ENCODE assay signal across 7 mouse cellular contexts in genomic region chr17:35980363-35980754, GRCm38 (mm10). TPM values are rescaled to one million over a fixed set of nuclear protein-coding genes. Genes with fewer than 3 reads are reported as not detected.
DNase-seq lines count a peak whose midpoint lies in the region; ATAC-seq lines count a peak whose summit lies in the region.

No protein-coding gene starts in this region.

- H3K4me2 ChIP-seq in hindbrain, embryonic 16.5 days (ENCODE audit: low read length) = peak overlapping the region; percentile 77
- H3K4me2 ChIP-seq in stomach, embryonic 15.5 days = peak overlapping the region; percentile 87

- DNase-seq in adrenal gland, adult 8-10 months = peak; percentile 51
- DNase-seq in cerebellum, postnatal 36 days = peak; percentile 59 to 67
- DNase-seq in gastrocnemius, postnatal 10 days = peak; percentile 70
- DNase-seq in left cerebral cortex, postnatal 25 days (ENCODE audit: low spot score in 2 of 2) = peak; percentile 53 to 61

- intact Hi-C loops in left cerebral cortex, postnatal 25 days (cut with DNase I) = no loop called here

- peak overlapping the region; percentile 96 for H3K27ac ChIP-seq in hindbrain, embryonic 16.5 days (ENCODE audit: low read depth, low read length)
- peak overlapping the region; percentile 58 for H3K27ac ChIP-seq in macrophage
- peak overlapping the region; percentile 97 for H3K27ac ChIP-seq in stomach, embryonic 15.5 days

- H3K4me3 ChIP-seq in hindbrain, embryonic 16.5 days (ENCODE audit: low read length) = peak overlapping the region; percentile 97
- peak overlapping the region; percentile 70 for H3K4me3 ChIP-seq in macrophage (ENCODE audit: inconsistent target)
- H3K4me3 ChIP-seq in stomach, embryonic 15.5 days (replicated peaks) = peak overlapping the region; percentile 97

- H3K79me2 ChIP-seq in macrophage (ENCODE audit: inconsistent target) = peaks cover 37% of the 10 kb centered on the region

- peak overlapping the region; percentile 83 for H3K9ac ChIP-seq in hindbrain, embryonic 16.5 days (ENCODE audit: low read depth, low read length)
- H3K9ac ChIP-seq in stomach, embryonic 15.5 days = peak overlapping the region; percentile 90

- peaks cover 21% of the 10 kb centered on the region for H3K36me3 ChIP-seq in hindbrain, embryonic 16.5 days (ENCODE audit: control insufficient read depth, insufficient read depth, low read length)
- H3K36me3 ChIP-seq in macrophage (ENCODE audit: inconsistent target) = peaks cover 25% of the 10 kb centered on the region
- H3K36me3 ChIP-seq in stomach, embryonic 15.5 days = peaks cover 18% of the 10 kb centered on the region; the same call in 1 of the 2 replicates

- no peaks in the 10 kb centered on the region for H3K27me3 ChIP-seq in hindbrain, embryonic 16.5 days (replicated peaks; ENCODE audit: control insufficient read depth, insufficient read depth, low read length)
- H3K27me3 ChIP-seq in stomach, embryonic 15.5 days (replicated peaks) = no peaks in the 10 kb centered on the region

- peak; percentile 41 for ATAC-seq in hindbrain, embryonic 16.5 days
- ATAC-seq in stomach, embryonic 15.5 days (ENCODE audit: insufficient read depth, low FRiP score, low read depth) = peak; percentile 15; the same call in 1 of the 2 replicates

- no peaks in the 10 kb centered on the region for H3K9me3 ChIP-seq in hindbrain, embryonic 16.5 days (ENCODE audit: control insufficient read depth, low read length)
- H3K9me3 ChIP-seq in stomach, embryonic 15.5 days = no peaks in the 10 kb centered on the region

- WGBS in hindbrain, embryonic 16.5 days = 0% methylated on average over 25 of the region's 29 CpGs
- under 1% methylated on average over 29 of the region's 29 CpGs for WGBS in macrophage (ENCODE audit: missing documents)
- under 1% methylated on average over 29 of the region's 29 CpGs for WGBS in stomach, embryonic 15.5 days

- peaks cover 19% of the 10 kb centered on the region for H3K4me1 ChIP-seq in hindbrain, embryonic 16.5 days (ENCODE audit: control insufficient read depth, insufficient read depth, low read depth, low read length)
- H3K4me1 ChIP-seq in stomach, embryonic 15.5 days = peaks cover 24% of the 10 kb centered on the region

RNA-seq across cellular contexts. Expression of gene Prr3, which starts 0.3 kb away (rescaled TPM):
- total RNA-seq in adrenal gland, adult 8-10 months (2022) = 10 to 100 TPM; 19.0 to 38.5 (median 27.2) TPM
- total RNA-seq in gastrocnemius, postnatal 10 days (2021) = 1 to 10 TPM; 5.1 to 9.3 TPM
- 93.3 and 93.7 TPM in 2 replicates for polyA plus RNA-seq in hindbrain, embryonic 16.5 days (2015; fragmentation: Nextera tagmentation; extraction: Ambion mirVana)
- 10 to 100 TPM; 40.1 to 42.9 TPM for total RNA-seq in left cerebral cortex, postnatal 25 days (2021)
- 10 to 100 TPM; 12.0 to 70.1 (median 40.2) TPM for total RNA-seq in macrophage (2018; cell fraction: chromatin; rRNA removed)
- 10 to 100 TPM in 3 of 26 experiments, 1 to 10 TPM in 23; 3.4 to 10.7 (median 7.6) TPM for total RNA-seq in macrophage (2018; cell fraction: cytosol; rRNA removed)
- total RNA-seq in macrophage (2018; cell fraction: nucleus; rRNA removed) = 10 to 100 TPM; 12.6 to 46.9 (median 26.0) TPM
- 8.8 to 13.9 TPM (median 9.5 TPM) in 3 replicates for polyA plus RNA-seq in macrophage (2018)
- polyA plus RNA-seq in stomach, embryonic 15.5 days (2015; fragmentation: Nextera tagmentation; extraction: Ambion mirVana) = 27.6 and 29.0 TPM in 2 replicates

RNA-seq across cellular contexts. Expression of gene Gnl1, which starts 0.7 kb away (rescaled TPM):
- 10 to 100 TPM; 52.4 to 65.5 (median 59.7) TPM for total RNA-seq in adrenal gland, adult 8-10 months (2022)
- total RNA-seq in gastrocnemius, postnatal 10 days (2021) = 10 to 100 TPM; 21.7 to 28.5 TPM
- 74.1 and 75.1 TPM in 2 replicates for polyA plus RNA-seq in hindbrain, embryonic 16.5 days (2015; fragmentation: Nextera tagmentation; extraction: Ambion mirVana)
- 100 to 1,000 TPM; 161 to 175 TPM for total RNA-seq in left cerebral cortex, postnatal 25 days (2021)
- 100 to 1,000 TPM in 8 of 26 experiments, 10 to 100 TPM in 18; 38.0 to 250 (median 87.1) TPM for total RNA-seq in macrophage (2018; cell fraction: chromatin; rRNA removed)
- total RNA-seq in macrophage (2018; cell fraction: cytosol; rRNA removed) = 10 to 100 TPM; 26.8 to 52.2 (median 36.6) TPM
- total RNA-seq in macrophage (2018; cell fraction: nucleus; rRNA removed) = 100 to 1,000 TPM in 2 of 26 experiments, 10 to 100 TPM in 24; 38.5 to 163 (median 62.8) TPM
- polyA plus RNA-seq in macrophage (2018) = 24.9 to 38.6 TPM (median 28.9 TPM) in 3 replicates
- polyA plus RNA-seq in stomach, embryonic 15.5 days (2015; fragmentation: Nextera tagmentation; extraction: Ambion mirVana) = 41.4 and 47.0 TPM in 2 replicates

RNA-seq across cellular contexts. Expression of gene Abcf1, which starts 10.8 kb away (rescaled TPM):
- 100 to 1,000 TPM in 1 of 4 experiments, 10 to 100 TPM in 3; 87.1 to 104 (median 93.9) TPM for total RNA-seq in adrenal gland, adult 8-10 months (2022)
- total RNA-seq in gastrocnemius, postnatal 10 days (2021) = 10 to 100 TPM; 65.7 to 71.6 TPM
- polyA plus RNA-seq in hindbrain, embryonic 16.5 days (2015; fragmentation: Nextera tagmentation; extraction: Ambion mirVana) = 73.9 and 84.6 TPM in 2 replicates
- total RNA-seq in left cerebral cortex, postnatal 25 days (2021) = 10 to 100 TPM; 76.7 to 82.6 TPM
- total RNA-seq in macrophage (2018; cell fraction: chromatin; rRNA removed) = 100 to 1,000 TPM in 24 of 26 experiments, 10 to 100 TPM in 2; 86.1 to 243 (median 131) TPM
- 10 to 100 TPM; 55.9 to 86.5 (median 73.8) TPM for total RNA-seq in macrophage (2018; cell fraction: cytosol; rRNA removed)
- 100 to 1,000 TPM in 1 of 26 experiments, 10 to 100 TPM in 25; 53.3 to 105 (median 71.8) TPM for total RNA-seq in macrophage (2018; cell fraction: nucleus; rRNA removed)
- 65.4 to 217 TPM (median 77.6 TPM) in 3 replicates for polyA plus RNA-seq in macrophage (2018)
- polyA plus RNA-seq in stomach, embryonic 15.5 days (2015; fragmentation: Nextera tagmentation; extraction: Ambion mirVana) = 94.0 and 94.7 TPM in 2 replicates

RNA-seq across cellular contexts. Expression of gene H2-T24, which starts 40.0 kb away (rescaled TPM):
- 1 to 10 TPM; 6.0 to 9.2 (median 6.9) TPM for total RNA-seq in adrenal gland, adult 8-10 months (2022)
- total RNA-seq in gastrocnemius, postnatal 10 days (2021) = under 1 TPM; 0.45 to 0.84 TPM
- polyA plus RNA-seq in hindbrain, embryonic 16.5 days (2015; fragmentation: Nextera tagmentation; extraction: Ambion mirVana) = 9.6 and 10.3 TPM in 2 replicates
- total RNA-seq in left cerebral cortex, postnatal 25 days (2021) = 1 to 10 TPM; 1.7 to 2.3 TPM
- total RNA-seq in macrophage (2018; cell fraction: chromatin; rRNA removed) = 100 to 1,000 TPM in 11 of 26 experiments, 10 to 100 TPM in 14, 1 to 10 TPM in 1; 9.6 to 286 (median 85.2) TPM
- 100 to 1,000 TPM in 13 of 26 experiments, 10 to 100 TPM in 13; 35.3 to 269 (median 99.3) TPM for total RNA-seq in macrophage (2018; cell fraction: cytosol; rRNA removed)
- total RNA-seq in macrophage (2018; cell fraction: nucleus; rRNA removed) = 100 to 1,000 TPM in 15 of 26 experiments, 10 to 100 TPM in 11; 38.6 to 490 (median 169) TPM
- 34.5 to 71.7 TPM (median 59.9 TPM) in 3 replicates for polyA plus RNA-seq in macrophage (2018)
- polyA plus RNA-seq in stomach, embryonic 15.5 days (2015; fragmentation: Nextera tagmentation; extraction: Ambion mirVana) = 2.6 and 4.2 TPM in 2 replicates

RNA-seq across cellular contexts. Expression of gene H2-T23, which starts 52.3 kb away (rescaled TPM):
- 100 to 1,000 TPM in 1 of 4 experiments, 10 to 100 TPM in 3; 65.8 to 110 (median 93.4) TPM for total RNA-seq in adrenal gland, adult 8-10 months (2022)
- total RNA-seq in gastrocnemius, postnatal 10 days (2021) = 1 to 10 TPM; 5.2 to 6.7 TPM
- polyA plus RNA-seq in hindbrain, embryonic 16.5 days (2015; fragmentation: Nextera tagmentation; extraction: Ambion mirVana) = 5.0 and 5.1 TPM in 2 replicates
- total RNA-seq in left cerebral cortex, postnatal 25 days (2021) = 10 to 100 TPM in 1 of 2 experiments, 1 to 10 TPM in 1; 9.9 to 10.2 TPM
- 100 to 1,000 TPM in 18 of 26 experiments, 10 to 100 TPM in 8; 50.2 to 670 (median 341) TPM for total RNA-seq in macrophage (2018; cell fraction: chromatin; rRNA removed)
- 1,000 to 10,000 TPM in 9 of 26 experiments, 100 to 1,000 TPM in 17; 312 to 1,199 (median 634) TPM for total RNA-seq in macrophage (2018; cell fraction: cytosol; rRNA removed)
- 1,000 to 10,000 TPM in 10 of 26 experiments, 100 to 1,000 TPM in 16; 253 to 1,712 (median 806) TPM for total RNA-seq in macrophage (2018; cell fraction: nucleus; rRNA removed)
- 196 to 602 TPM (median 274 TPM) in 3 replicates for polyA plus RNA-seq in macrophage (2018)
- 11.4 and 14.8 TPM in 2 replicates for polyA plus RNA-seq in stomach, embryonic 15.5 days (2015; fragmentation: Nextera tagmentation; extraction: Ambion mirVana)

Comparison
In these comparisons a context has a peak if more than half of its experiments do, and no peak if none do; other contexts are left out.
1. Peak in every context shown above with its lines: DNase-seq, ATAC-seq, H3K4me3 ChIP-seq and H3K27ac ChIP-seq.